Mouse (Mus musculus) ES-E14 (cell line): ENCODE results near the gene Efna4. TPM values are rescaled to one million over a fixed set of nuclear protein-coding genes. Genes with fewer than 3 reads are reported as not detected.

Experiments
- DNase-seq: peaks from one replicate; pipeline ENCODE4 v3.0.0-alpha.2; 2013; ENCODE audit warnings: low read depth, low spot score
- H3K27ac ChIP-seq: 2 replicates; pipeline ENCODE4 v1.5.1; 2012; ENCODE audit warnings: low read depth, mild to moderate bottlenecking, low read length, moderate library complexity, mixed read lengths; ENCODE audit not compliant: poor library complexity, insufficient read depth, severe bottlenecking
- H3K36me3 ChIP-seq: 2 replicates; pipeline ENCODE4 v1.6.1; 2012; ENCODE audit warnings: mild to moderate bottlenecking, low read length, moderate library complexity, mixed read lengths; ENCODE audit not compliant: control insufficient read depth, poor library complexity, insufficient read depth, severe bottlenecking
- H3K4me1 ChIP-seq, 2 experiments: fragments of 150-350 bp in 1 of 2; sonication (generic) in 1 of 2; 2 replicates each; pipeline ENCODE4 v1.6.1; 2012; ENCODE audit warnings: low read length in 2 of 2, mild to moderate bottlenecking in 1 of 2, mixed read lengths in 1 of 2; ENCODE audit not compliant: control insufficient read depth in 2 of 2, insufficient read depth in 2 of 2, poor library complexity in 1 of 2
- H3K4me3 ChIP-seq, 2 experiments: fragments of 150-350 bp in 1 of 2; sonication (generic) in 1 of 2; 2 replicates each; pipeline ENCODE4 v1.5.1; 2012; ENCODE audit warnings: low read length in 2 of 2, low read depth in 1 of 2, mild to moderate bottlenecking in 1 of 2, mixed read lengths in 1 of 2; ENCODE audit not compliant: insufficient read depth in 1 of 2, poor library complexity in 1 of 2, severe bottlenecking in 1 of 2
- H3K9ac ChIP-seq: 2 replicates; pipeline ENCODE4 v1.6.1; 2012; ENCODE audit warnings: low read depth, mild to moderate bottlenecking, low read length, mixed read lengths; ENCODE audit not compliant: poor library complexity, insufficient read depth, severe bottlenecking
- H3K9me3 ChIP-seq: fragments of 150-350 bp; sonication (generic); 2 replicates; pipeline ENCODE4 v1.6.1; 2012; ENCODE audit warnings: low read depth, mild to moderate bottlenecking, low read length; ENCODE audit not compliant: control insufficient read depth, insufficient read depth
- CHD2 ChIP-seq: IDR thresholded peaks from 2 replicates; pipeline ENCODE4 v1.6.1; 2014; ENCODE audit warnings: mild to moderate bottlenecking, low read depth, low read length, inconsistent platforms
- HCFC1 ChIP-seq: IDR thresholded peaks from 2 replicates; pipeline ENCODE4 v1.6.1; 2012; ENCODE audit warnings: low read length, inconsistent platforms, borderline replicate concordance; ENCODE audit not compliant: insufficient read depth
- MAFK ChIP-seq: IDR thresholded peaks from 2 replicates; pipeline ENCODE4 v1.6.1; 2014; ENCODE audit warnings: mild to moderate bottlenecking, low read depth, low read length, inconsistent platforms; ENCODE audit not compliant: insufficient read depth
- ZC3H11A ChIP-seq: IDR thresholded peaks from 2 replicates; pipeline ENCODE4 v1.6.1; 2012; ENCODE audit warnings: low read depth, mild to moderate bottlenecking, inconsistent platforms, low read length, borderline replicate concordance
- ZNF384 ChIP-seq: IDR thresholded peaks from 2 replicates; pipeline ENCODE4 v1.6.1; 2012; ENCODE audit warnings: low read depth, low read length, inconsistent platforms
- in situ Hi-C, 2 experiments: fragments of 600-800 bp; cut with MboI; formaldehyde crosslinking; loops; one replicate each; pipeline ENCODE4 v1.15.1; 2025; ENCODE audit warnings: low sequenced_read_pairs in 2 of 2, inconsistent platforms in 1 of 2; ENCODE audit not compliant: unreplicated experiment in 2 of 2
- total RNA-seq: library from RNA; depleted of rRNA; stranded (reverse); fragments of 300-350 nt; gene quantifications from 2 replicates; pipeline ENCODE4 v1.2.3, GENCODE M21; 2012

Gene Efna4
- total RNA-seq, 1 experiment = 24.0 TPM

GRCm38 (mm10) chr3:89349869-89350501, 12.2 kb upstream of the Efna4 start, which contains the start of gene Adam15:
TSS of gene Adam15 (minus strand) at chr3:89349996.
- no peak for DNase-seq
- in situ Hi-C loops = no loop called here
- Histone ChIP-seq H3K36me3 (peaks cover 3% of the 10 kb centered on the region; the same call in 1 of the 2 replicates), H3K9ac (peak within 1 kb of the TSS; percentile 80), H3K27ac (no peak within 1 kb of the TSS), H3K4me3 (peak within 1 kb of the TSS; percentile 91 to 98), H3K4me1 (peaks cover 4 to 6% of the 10 kb centered on the region in 2 experiments; a peak in 1 of 4 replicates), H3K9me3 (no peaks in the 10 kb centered on the region)
- no peak for TF ChIP-seq ZC3H11A
- TF ChIP-seq CHD2 = no peak
- TF ChIP-seq HCFC1 = no peak
- TF ChIP-seq MAFK = no peak
- no peak for TF ChIP-seq ZNF384

- DNase-seq = no peak
- H3K36me3 ChIP-seq = peaks cover 8% of the 10 kb centered on the region; the same call in 1 of the 2 replicates
- H3K27ac ChIP-seq = no peak overlapping the region
Observed at GRCm38 (mm10) chr3:89348911-89349868, 11.4 kb upstream of the Efna4 start.

GRCm38 (mm10) chr3:89347916-89348315, 10.1 kb upstream of the Efna4 start:
- H3K9ac ChIP-seq = no peak overlapping the region
- in situ Hi-C loops = no loop called here
- peaks cover 18% of the 10 kb centered on the region for H3K36me3 ChIP-seq
- no peak overlapping the region for H3K4me3 ChIP-seq
- H3K9me3 ChIP-seq = no peaks in the 10 kb centered on the region
- no peak overlapping the region for H3K27ac ChIP-seq
- peaks cover 4% of the 10 kb centered on the region in 2 experiments; a peak in 1 of 4 replicates for H3K4me1 ChIP-seq
- no peak for TF ChIP-seq CHD2
- TF ChIP-seq MAFK = no peak
- no peak for TF ChIP-seq HCFC1
- TF ChIP-seq ZNF384 = no peak
- no peak for TF ChIP-seq ZC3H11A
- DNase-seq = no peak

More at GRCm38 (mm10) chr3:89348911-89349868, 11.4 kb upstream of the Efna4 start:
- Histone ChIP-seq H3K4me1 (peaks cover 4% of the 10 kb centered on the region in 2 experiments; a peak in 1 of 4 replicates), H3K9ac (peak overlapping the region; percentile 80), H3K4me3 (peak overlapping the region; percentile 91 to 98), H3K9me3 (no peaks in the 10 kb centered on the region)
- in situ Hi-C loops = no loop called here
- TF ChIP-seq CHD2 = no peak
- no peak for TF ChIP-seq HCFC1
- no peak for TF ChIP-seq ZNF384
- no peak for TF ChIP-seq MAFK
- no peak for TF ChIP-seq ZC3H11A

- H3K36me3 ChIP-seq = peaks cover 19% of the 10 kb centered on the region
- no peak overlapping the region for H3K9ac ChIP-seq
- no peaks in the 10 kb centered on the region for H3K9me3 ChIP-seq
- peaks cover 4% of the 10 kb centered on the region in 2 experiments; a peak in 1 of 4 replicates for H3K4me1 ChIP-seq
- no peak for DNase-seq
- in situ Hi-C loops = no loop called here
- H3K4me3 ChIP-seq = no peak overlapping the region
- TF ChIP-seq HCFC1 (no peak), ZNF384 (no peak), ZC3H11A (no peak), MAFK (no peak), CHD2 (no peak)
- H3K27ac ChIP-seq = no peak overlapping the region
Observed at GRCm38 (mm10) chr3:89346815-89347540, 9.2 kb upstream of the Efna4 start.
